Mouse (Mus musculus): ENCODE results near the gene Itgb8.

DNA sequence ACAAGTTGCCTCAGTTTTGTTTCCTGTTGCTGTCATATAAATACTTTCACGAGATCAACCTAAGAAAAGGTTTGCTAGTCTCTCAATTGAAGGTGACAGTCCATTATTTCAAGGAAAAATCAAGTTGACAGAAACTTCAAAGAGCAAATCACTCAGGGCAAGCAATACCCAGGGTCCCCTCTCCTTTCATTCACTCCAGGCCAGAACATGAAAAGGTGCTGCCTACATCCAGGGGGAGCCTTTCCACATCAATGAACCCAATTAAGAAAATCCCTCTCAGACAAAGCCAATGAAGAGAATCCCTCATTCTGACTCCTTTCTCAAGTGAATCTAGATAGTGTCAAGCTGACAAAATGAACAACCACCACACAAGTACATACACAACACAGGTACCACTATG is 2.5 kb upstream of the Itgb8 start:
- no peak for TF ChIP-seq CTCF (IDR thresholded peaks at IDR 0.05; ENCODE audit: low read depth)
- no peak for TF ChIP-seq EP300 (IDR thresholded peaks at IDR 0.05; ENCODE audit: low read depth)

All from liver, embryonic 14.5 days (tissue).